Mouse (Mus musculus): ENCODE data around the gene Nlk. TPM values are rescaled to one million over a fixed set of nuclear protein-coding genes. Genes with fewer than 3 reads are reported as not detected.
A peak's percentile ranks its signal among the peaks of the same experiment; 100 is the strongest.
"Not testable (repeated sequence)": the region's sequence is repeated elsewhere in the genome, so short reads cannot be mapped to it uniquely, and the experiment has no call there.

Gene Nlk
- total RNA-seq, 2 experiments from 2014 or later = 5.6 to 5.7 TPM

- DNase-seq = no peak
Observed at GRCm38 (mm10) chr11:78595773-78596172, 101.4 kb downstream of the Nlk start.

GRCm38 (mm10) chr11:78594271-78594964 lies 102.8 kb downstream of the Nlk start:
- DNase-seq = no peak

- DNase-seq = not testable (repeated sequence)
Observed at GRCm38 (mm10) chr11:78587677-78588076, 109.5 kb downstream of the Nlk start.

GRCm38 (mm10) chr11:78586099-78586498 lies 111.1 kb downstream of the Nlk start:
- no peak for DNase-seq

- no peak for DNase-seq
Observed at GRCm38 (mm10) chr11:78582848-78583247, 114.3 kb downstream of the Nlk start.

GRCm38 (mm10) chr11:78574975-78575374 lies 122.2 kb downstream of the Nlk start:
- no peak for DNase-seq

- DNase-seq = no peak
Observed at GRCm38 (mm10) chr11:78574536-78574935, 122.6 kb downstream of the Nlk start.

GRCm38 (mm10) chr11:78574031-78574430 lies 123.1 kb downstream of the Nlk start:
- not testable (repeated sequence) for DNase-seq

GRCm38 (mm10) chr11:78571854-78572253 lies 125.3 kb downstream of the Nlk start:
- DNase-seq = no peak

- DNase-seq = no peak
Observed at GRCm38 (mm10) chr11:78571441-78571840, 125.7 kb downstream of the Nlk start.

- no peak for DNase-seq
Observed at GRCm38 (mm10) chr11:78569806-78570205, 127.4 kb downstream of the Nlk start.

GRCm38 (mm10) chr11:78568827-78569226 lies 128.3 kb downstream of the Nlk start:
- no peak for DNase-seq

- no peak for DNase-seq
Observed at GRCm38 (mm10) chr11:78567614-78568013, 129.6 kb downstream of the Nlk start.

- DNase-seq = no peak
Observed at GRCm38 (mm10) chr11:78566775-78567174, 130.4 kb downstream of the Nlk start.

- no peak for DNase-seq
Observed at GRCm38 (mm10) chr11:78560447-78560846, 136.7 kb downstream of the Nlk start.

GRCm38 (mm10) chr11:78557241-78557640 lies 139.9 kb downstream of the Nlk start:
- no peak for DNase-seq

GRCm38 (mm10) chr11:78556070-78556469 lies 141.1 kb downstream of the Nlk start:
- DNase-seq = no peak

GRCm38 (mm10) chr11:78555623-78556022 lies 141.6 kb downstream of the Nlk start:
- DNase-seq = no peak

- no peak for DNase-seq
Observed at GRCm38 (mm10) chr11:78551059-78551398, 146.1 kb downstream of the Nlk start.

- peak; percentile 97 for DNase-seq
Observed at GRCm38 (mm10) chr11:78550168-78551058, 146.8 kb downstream of the Nlk start, which contains the start of gene Tmem97. Gene Tmem97, minus strand, starts transcription at chr11:78550777.

GRCm38 (mm10) chr11:78549491-78549987 lies 147.6 kb downstream of the Nlk start:
- DNase-seq = no peak

GRCm38 (mm10) chr11:78547718-78548460 lies 149.3 kb downstream of the Nlk start:
- no peak for DNase-seq
